Mouse (Mus musculus) myocyte (in vitro differentiated cells): ENCODE data around the gene Acsbg1.

ENCODE experiments used
- CEBPB ChIP-seq: IDR thresholded peaks from 2 replicates; pipeline ENCODE4 v1.6.1; 2011; ENCODE audit warnings: mild to moderate bottlenecking, moderate library complexity; ENCODE audit not compliant: poor library complexity, insufficient read depth, severe bottlenecking
- E2F4 ChIP-seq: IDR thresholded peaks from one replicate; pipeline ENCODE4 v1.6.1; 2011; ENCODE audit warnings: mild to moderate bottlenecking, control low read depth, moderate library complexity; ENCODE audit not compliant: insufficient read depth
- MAX ChIP-seq: IDR thresholded peaks from one replicate; pipeline ENCODE4 v1.6.1; 2011; ENCODE audit warnings: low read depth, mild to moderate bottlenecking, control low read depth
- MYOD1 ChIP-seq, 3 experiments: IDR thresholded peaks; one replicate each; pipeline ENCODE4 v1.6.1; 2011; ENCODE audit warnings: control low read depth in 2 of 3, low read depth in 2 of 3, mild to moderate bottlenecking in 2 of 3, moderate library complexity in 1 of 3; ENCODE audit not compliant: insufficient read length in 2 of 3, control insufficient read depth in 1 of 3
- MYOG ChIP-seq, 3 experiments: IDR thresholded peaks; one replicate each; pipeline ENCODE4 v1.6.1; 2011; ENCODE audit warnings: control low read depth in 2 of 3, low read depth in 2 of 3, mild to moderate bottlenecking in 2 of 3; ENCODE audit not compliant: insufficient read length in 2 of 3, control insufficient read depth in 1 of 3, insufficient read depth in 1 of 3
- POLR2A ChIP-seq: IDR thresholded peaks from one replicate; pipeline ENCODE4 v1.6.1; 2011; ENCODE audit warnings: low read depth, mild to moderate bottlenecking, control low read depth, moderate library complexity; ENCODE audit not compliant: insufficient read length
- POLR2AphosphoS2 ChIP-seq: IDR thresholded peaks from one replicate; pipeline ENCODE4 v1.6.1; 2011; ENCODE audit warnings: low read depth, control low read depth; ENCODE audit not compliant: insufficient read length
- REST ChIP-seq: IDR thresholded peaks from one replicate; pipeline ENCODE4 v1.6.1; 2011; ENCODE audit warnings: mild to moderate bottlenecking, control low read depth, moderate library complexity; ENCODE audit not compliant: insufficient read depth, insufficient read length
- SRF ChIP-seq: IDR thresholded peaks from one replicate; pipeline ENCODE4 v1.6.1; 2011; ENCODE audit warnings: low read depth; ENCODE audit not compliant: control insufficient read depth, insufficient read length
- TCF12 ChIP-seq: IDR thresholded peaks from one replicate; pipeline ENCODE4 v1.6.1; 2011; ENCODE audit warnings: mild to moderate bottlenecking, control low read depth; ENCODE audit not compliant: poor library complexity, insufficient read depth, severe bottlenecking
- USF1 ChIP-seq: IDR thresholded peaks from one replicate; pipeline ENCODE4 v1.6.1; 2011; ENCODE audit warnings: low read depth, mild to moderate bottlenecking, control low read depth, moderate library complexity

GRCm38 (mm10) chr9:54671962-54672361 is 10.3 kb upstream of the Acsbg1 start:
- no peak for TF ChIP-seq E2F4
- TF ChIP-seq USF1: no peak
- TF ChIP-seq POLR2A: no peak
- no peak for TF ChIP-seq MYOG (IDR thresholded peaks at IDR 0.05; ENCODE audit: control insufficient read depth in 1 of 3, insufficient read depth in 1 of 3, insufficient read length in 2 of 3, low read depth in 2 of 3)
- TF ChIP-seq REST: no peak
- no peak for TF ChIP-seq CEBPB
- TF ChIP-seq TCF12: no peak
- no peak for TF ChIP-seq POLR2AphosphoS2
- TF ChIP-seq SRF: no peak
- TF ChIP-seq MYOD1 (IDR thresholded peaks at IDR 0.05; ENCODE audit: control insufficient read depth in 1 of 3, insufficient read length in 2 of 3, low read depth in 2 of 3): no peak
- no peak for TF ChIP-seq MAX
